In genomic region chr16:11670971-11671310, GRCm38 (mm10) we compare ENCODE assay signal across 10 mouse cellular contexts.
DNase-seq lines count a peak whose midpoint lies in the region; ATAC-seq lines count a peak whose summit lies in the region.
"Had no signal": no experiment of that assay in that cellular context is flagged by ENCODE, and none has a peak within 500 bp of the region (broad histone marks: within the 10 kb centered on the region; RNA-seq: fewer than 3 reads in every experiment).

No protein-coding gene starts in this region.

- H3K4me1 ChIP-seq in hindbrain, embryonic 16.5 days (ENCODE audit: control insufficient read depth, insufficient read depth, low read depth, low read length), result no peaks in the 10 kb centered on the region
- H3K4me1 ChIP-seq in liver, embryonic 11.5 days (replicated peaks; ENCODE audit: control insufficient read depth, insufficient read depth, low read length), result no peaks in the 10 kb centered on the region
- H3K4me1 ChIP-seq: kidney, embryonic 15.5 days had no signal

- H3K4me2 ChIP-seq in hindbrain, embryonic 16.5 days (ENCODE audit: low read length), result no peak overlapping the region
- H3K4me2 ChIP-seq in liver, embryonic 11.5 days, result no peak overlapping the region
- H3K4me2 ChIP-seq: kidney, embryonic 15.5 days had no signal

- H3K9ac ChIP-seq in hindbrain, embryonic 16.5 days (ENCODE audit: low read depth, low read length), result no peak overlapping the region
- H3K9ac ChIP-seq in liver, embryonic 11.5 days (ENCODE audit: low read depth, low read length), result no peak overlapping the region
- H3K9ac ChIP-seq: kidney, embryonic 15.5 days had no signal

- DNase-seq in heart, adult 11 months, result peak; percentile 97
- DNase-seq in heart, postnatal 25 days (ENCODE audit: low spot score), result no peak
- DNase-seq in adrenal gland, postnatal 14 days, result peak; percentile 68
- DNase-seq in cerebellum, postnatal 36 days, result peak; percentile 37 to 57
- DNase-seq in urinary bladder, adult 18-20 months (ENCODE audit: low spot score in 2 of 2), result no peak
- no peak for DNase-seq in lung, postnatal 10 days
- no peak for DNase-seq in liver, embryonic 11.5 days (ENCODE audit: low spot score)

- WGBS in hindbrain, embryonic 16.5 days, result 55% methylated on average over 6 of the region's 6 CpGs
- WGBS in liver, embryonic 11.5 days, result 77% methylated on average over 6 of the region's 6 CpGs

- ATAC-seq in hindbrain, embryonic 16.5 days, result peak; percentile 69
- no peak for ATAC-seq in liver, embryonic 11.5 days (replicated peaks; ENCODE audit: low FRiP score)

- H3K27ac ChIP-seq in hindbrain, embryonic 16.5 days (ENCODE audit: low read depth, low read length), result peak overlapping the region; percentile 37
- no peak overlapping the region for H3K27ac ChIP-seq in liver, embryonic 11.5 days (ENCODE audit: low read depth, low read length)
- H3K27ac ChIP-seq: kidney, embryonic 15.5 days had no signal

- H3K36me3 ChIP-seq in hindbrain, embryonic 16.5 days (ENCODE audit: control insufficient read depth, insufficient read depth, low read length), result no peaks in the 10 kb centered on the region
- H3K36me3 ChIP-seq in liver, embryonic 11.5 days (ENCODE audit: control insufficient read depth, insufficient read depth, low read length), result no peaks in the 10 kb centered on the region
- H3K36me3 ChIP-seq: kidney, embryonic 15.5 days had no signal

- H3K27me3 ChIP-seq in hindbrain, embryonic 16.5 days (replicated peaks; ENCODE audit: control insufficient read depth, insufficient read depth, low read length), result no peaks in the 10 kb centered on the region
- H3K27me3 ChIP-seq in liver, embryonic 11.5 days (replicated peaks; ENCODE audit: control insufficient read depth, insufficient read depth, low read length), result no peaks in the 10 kb centered on the region
- H3K27me3 ChIP-seq: CH12.LX; kidney, embryonic 15.5 days had no signal

- no peaks in the 10 kb centered on the region for H3K9me3 ChIP-seq in hindbrain, embryonic 16.5 days (ENCODE audit: control insufficient read depth, low read length)
- no peaks in the 10 kb centered on the region for H3K9me3 ChIP-seq in liver, embryonic 11.5 days (ENCODE audit: control insufficient read depth, low read length)
- H3K9me3 ChIP-seq: kidney, embryonic 15.5 days had no signal

- H3K4me3 ChIP-seq in hindbrain, embryonic 16.5 days (ENCODE audit: low read length), result no peak overlapping the region
- no peak overlapping the region for H3K4me3 ChIP-seq in liver, embryonic 11.5 days (ENCODE audit: low read depth, low read length)
- H3K4me3 ChIP-seq: kidney, embryonic 15.5 days had no signal

- intact Hi-C loops in heart, postnatal 25 days (cut with DNase I), result no loop called here

Comparison
In these comparisons a context has a peak if more than half of its experiments do, and no peak if none do; other contexts are left out.
1. DNase-seq: peak in heart, adult 11 months (single experiment), adrenal gland, postnatal 14 days (single experiment) and cerebellum, postnatal 36 days (2 of 2); none in heart, postnatal 25 days (single experiment), urinary bladder, adult 18-20 months (0 of 2), lung, postnatal 10 days (single experiment) and liver, embryonic 11.5 days (single experiment).